Mouse (Mus musculus): ENCODE measurements at regions not wholly inside any gene's neighbourhood (a gene's known extent, or its start where the extent isn't known, plus 50 kb on each side); places are given as distances from the start of the nearest gene placed in this dataset.

DNA sequence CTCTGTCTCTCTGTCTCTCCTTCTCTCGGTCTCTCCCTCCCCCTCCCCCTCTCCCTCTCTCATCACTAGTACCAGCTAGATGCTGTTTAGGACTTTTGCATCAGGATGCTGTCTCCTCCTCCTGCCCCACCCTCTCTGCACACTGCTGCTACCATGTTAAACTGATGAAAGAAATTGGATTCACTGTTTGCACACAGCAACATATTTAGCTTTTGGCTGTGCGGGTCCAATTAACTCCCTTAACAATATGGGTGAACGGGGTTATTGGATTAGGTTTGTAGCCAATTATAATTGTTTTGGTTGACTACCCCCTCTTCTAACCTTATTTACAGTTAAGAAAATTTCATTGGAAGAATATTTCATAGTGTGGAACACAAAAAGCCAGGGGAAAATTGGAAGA is 424.0 kb upstream of the Sorcs1 start:
- DNase-seq = no peak

DNA sequence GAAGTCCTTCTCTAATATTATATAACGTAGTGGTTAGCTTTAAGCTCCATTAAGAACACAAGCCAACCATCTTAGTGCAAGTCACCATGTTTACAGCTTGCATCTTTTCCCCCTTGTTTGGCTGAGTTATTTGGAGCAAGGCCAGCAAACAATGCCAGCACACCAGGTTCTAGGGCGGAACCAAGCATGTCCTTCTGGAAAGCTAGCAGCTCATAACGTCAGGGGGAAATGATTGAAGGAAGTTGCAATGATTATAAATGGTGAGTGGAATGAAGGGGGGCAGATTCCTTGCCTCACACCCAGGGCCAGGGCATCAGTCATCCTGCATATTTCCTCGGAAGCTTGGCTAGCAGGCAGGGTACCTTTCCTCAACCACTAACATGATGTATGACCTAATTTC is 396.3 kb upstream of the Sorcs1 start:
- no peak for DNase-seq

DNA sequence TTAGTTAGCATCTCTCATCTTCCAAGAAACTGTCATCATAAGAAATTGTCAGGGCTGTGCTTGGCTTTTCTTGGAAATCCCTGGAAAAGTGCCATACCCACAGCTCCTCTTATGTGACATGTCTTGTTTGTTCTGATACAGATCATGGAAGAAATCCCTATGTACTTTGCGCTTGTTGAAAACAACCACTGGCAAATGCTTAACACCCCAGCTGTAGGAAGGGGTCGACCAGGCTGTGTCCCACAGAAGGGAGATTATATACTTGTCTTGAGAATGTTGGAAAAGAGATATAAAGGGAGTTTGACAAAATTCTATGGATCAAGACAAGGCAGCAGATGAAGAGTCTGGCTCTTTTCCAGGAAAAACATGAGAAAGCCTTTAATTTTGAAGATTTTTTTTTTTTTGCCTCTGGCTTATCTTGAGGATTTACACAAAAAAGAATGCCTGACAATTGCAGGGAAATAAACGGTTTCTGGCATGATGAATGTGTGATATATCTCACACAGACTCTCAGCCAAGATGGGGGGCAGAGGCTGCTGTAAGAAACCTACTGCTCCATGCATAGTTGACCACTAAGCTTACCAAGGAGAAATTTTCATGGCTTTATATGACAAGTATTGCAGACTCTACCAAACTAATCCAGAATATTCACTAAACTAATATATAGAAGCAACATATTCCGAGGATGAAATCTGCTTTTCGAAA is 381.7 kb upstream of the Sorcs1 start:
- no peak for DNase-seq

DNA sequence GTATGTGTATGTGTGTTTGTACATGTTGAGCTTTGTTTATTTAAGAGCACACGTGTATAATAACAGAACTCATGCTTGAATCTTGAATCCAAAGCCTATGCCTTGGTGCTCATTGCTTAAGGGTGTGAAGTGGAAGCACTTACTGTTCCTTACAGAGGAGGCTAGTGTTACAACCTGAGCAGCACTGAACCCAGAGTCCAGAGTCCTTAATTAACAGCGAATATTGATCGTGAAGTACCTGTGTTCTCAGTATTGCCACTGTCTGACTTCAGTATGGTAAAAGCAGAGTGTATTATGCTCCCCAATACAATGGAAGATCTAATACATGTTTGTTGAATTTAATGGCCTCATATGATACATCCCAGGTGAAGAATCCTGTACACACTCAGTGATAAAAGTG is 365.1 kb upstream of the Sorcs1 start:
- no peak for DNase-seq

DNA sequence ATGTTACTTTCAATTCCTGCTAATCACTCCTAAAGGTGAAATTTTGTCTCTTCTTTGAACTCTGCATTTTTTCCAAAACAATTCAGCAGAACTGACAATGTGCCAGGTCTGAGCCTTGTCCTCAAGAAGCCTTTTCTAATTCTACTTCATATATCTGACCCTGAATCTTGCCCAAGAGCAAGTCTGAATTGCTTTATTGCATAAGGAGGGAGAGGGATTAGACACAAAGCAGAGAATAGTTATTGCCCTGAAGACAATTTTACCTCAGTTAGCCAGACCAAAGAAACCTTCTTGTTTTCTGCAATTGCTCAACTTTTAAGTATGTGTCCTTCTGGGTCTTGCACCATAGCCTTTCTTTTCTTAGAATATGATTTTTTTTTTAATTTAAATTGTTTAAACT is 316.0 kb upstream of the Sorcs1 start:
- no peak for DNase-seq

DNA sequence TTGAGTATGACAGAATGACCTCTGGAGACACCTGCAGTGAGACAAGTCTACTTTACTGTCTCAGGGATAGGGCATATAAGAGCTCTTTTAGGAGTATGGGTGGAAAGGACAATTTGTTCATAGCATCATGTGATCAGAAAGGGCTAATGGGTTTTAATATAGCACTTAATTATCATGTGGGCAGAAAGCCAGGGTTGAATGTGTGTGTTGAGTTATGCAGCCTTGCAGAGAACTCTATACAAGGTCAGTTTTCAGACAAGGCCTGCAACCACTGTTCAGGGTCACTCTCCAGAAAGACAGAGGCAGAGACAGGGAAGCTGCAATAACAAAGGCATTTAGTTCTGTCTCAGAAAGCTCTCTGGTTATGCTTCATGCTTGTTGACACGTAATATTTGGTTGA is 292.6 kb upstream of the Sorcs1 start:
- DNase-seq = peak; percentile 13

DNA sequence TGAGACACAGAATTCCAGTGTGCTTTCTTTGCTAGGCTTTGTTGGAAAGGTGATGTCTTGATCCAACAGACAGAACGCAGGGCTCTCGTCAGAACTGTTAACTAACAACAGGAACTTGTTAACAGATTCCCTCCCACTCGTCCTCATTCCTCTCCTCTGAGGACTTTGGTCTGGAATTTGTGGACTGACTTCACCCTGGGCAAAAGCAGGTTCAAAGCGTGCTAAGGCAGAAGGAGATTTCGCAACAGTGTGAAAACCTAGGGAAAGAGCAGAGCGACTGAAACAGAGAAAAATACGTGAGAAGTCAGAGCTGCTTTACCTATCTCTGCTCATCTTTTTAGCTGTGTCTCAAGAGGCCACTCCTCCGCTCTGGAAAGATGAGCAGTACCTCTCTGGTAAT is 283.5 kb upstream of the Sorcs1 start:
- no peak for DNase-seq

DNA sequence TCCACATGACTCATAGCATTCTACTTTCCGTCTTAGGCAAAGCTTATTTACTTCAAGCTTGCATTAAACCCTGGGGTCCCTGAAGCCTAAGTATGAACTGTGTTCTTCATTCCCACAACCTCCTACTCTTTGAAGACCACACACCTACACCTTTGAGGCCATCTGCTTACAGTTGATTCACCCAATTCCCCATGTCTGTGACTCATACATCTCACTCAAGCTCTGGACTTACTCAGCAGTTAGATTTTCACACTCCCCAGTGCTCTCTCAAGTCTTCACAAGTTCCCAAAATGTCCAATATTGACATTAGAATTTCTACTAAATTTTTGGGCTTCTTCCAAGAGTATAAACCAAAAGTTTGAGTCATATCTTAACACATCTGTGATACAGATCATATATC is 266.6 kb upstream of the Sorcs1 start:
- DNase-seq = no peak

DNA sequence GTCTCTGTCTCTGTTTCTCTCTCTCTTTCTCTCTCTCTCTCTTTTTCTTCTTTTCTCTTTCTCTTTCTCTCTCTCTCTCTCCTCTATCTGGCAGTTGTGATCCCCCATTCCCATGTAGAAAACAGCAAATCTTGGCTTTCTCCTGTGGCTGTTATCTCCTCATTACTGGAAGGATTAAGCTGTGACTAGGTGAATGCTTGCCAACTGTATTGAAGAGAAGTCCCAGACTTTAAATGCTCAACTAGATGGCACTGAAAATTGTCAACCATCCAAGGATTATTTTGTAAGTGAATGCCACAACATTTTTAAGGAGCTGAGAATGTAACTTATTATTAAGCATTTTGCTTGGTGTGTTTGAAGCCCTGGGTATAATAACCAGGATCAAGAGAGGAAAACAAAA is 233.2 kb upstream of the Sorcs1 start:
- no peak for DNase-seq

DNA sequence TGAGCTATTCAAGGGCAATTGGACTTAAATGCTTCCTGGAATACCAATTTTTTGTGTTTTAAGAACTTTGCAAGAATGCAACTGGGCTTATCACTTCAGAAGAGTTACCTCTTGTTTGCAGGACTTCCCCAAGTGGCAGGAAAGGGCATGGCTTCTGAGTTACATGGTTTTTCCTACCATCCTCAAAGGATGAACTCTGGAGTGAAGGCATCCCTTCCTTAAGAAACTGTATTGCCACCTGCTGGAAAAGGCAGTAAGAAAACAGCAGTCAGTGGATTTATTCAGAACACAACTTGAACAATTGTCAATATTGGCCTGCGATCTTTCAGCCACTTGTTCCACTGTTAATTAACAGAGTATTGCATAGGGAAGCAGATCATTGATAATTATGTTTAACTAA is 232.2 kb upstream of the Sorcs1 start:
- no peak for DNase-seq

DNA sequence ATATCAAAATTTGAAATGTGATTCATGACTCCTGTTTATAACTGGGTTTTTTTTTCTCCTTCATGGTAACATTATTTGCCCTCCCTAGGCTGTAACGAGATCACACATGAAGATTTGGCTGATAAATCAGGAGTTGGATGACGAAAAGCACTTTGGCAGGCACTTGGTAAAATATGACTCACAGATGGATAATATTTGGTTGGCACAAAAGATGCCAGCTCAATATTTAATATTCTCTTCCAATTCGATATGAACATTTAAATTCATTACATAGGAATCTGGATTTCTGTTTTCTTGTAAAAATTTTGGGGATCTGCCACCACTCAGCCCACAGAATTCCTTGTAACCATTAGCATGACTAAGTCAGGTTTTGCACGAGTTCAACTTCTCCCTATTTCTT is 230.3 kb upstream of the Sorcs1 start:
- no peak for DNase-seq

DNA sequence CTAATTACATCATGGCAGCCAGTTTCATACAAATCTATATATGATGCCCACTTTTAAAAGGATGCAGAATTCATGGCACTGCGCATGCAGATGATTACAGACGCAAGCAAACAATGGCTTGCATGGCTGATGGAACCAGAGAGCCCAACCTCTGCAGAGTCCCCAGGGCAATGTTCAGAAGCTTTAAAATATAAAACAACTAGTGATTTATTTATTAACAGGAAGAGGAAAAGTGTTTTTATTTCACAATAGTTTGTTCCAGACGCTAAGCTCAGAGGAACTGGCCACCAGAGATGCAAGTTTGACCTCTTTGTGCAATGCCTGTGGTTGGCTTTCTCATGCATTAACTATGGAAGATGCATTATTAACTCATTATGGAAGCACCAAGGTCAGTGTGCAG is 215.3 kb upstream of the Sorcs1 start:
- DNase-seq = no peak

DNA sequence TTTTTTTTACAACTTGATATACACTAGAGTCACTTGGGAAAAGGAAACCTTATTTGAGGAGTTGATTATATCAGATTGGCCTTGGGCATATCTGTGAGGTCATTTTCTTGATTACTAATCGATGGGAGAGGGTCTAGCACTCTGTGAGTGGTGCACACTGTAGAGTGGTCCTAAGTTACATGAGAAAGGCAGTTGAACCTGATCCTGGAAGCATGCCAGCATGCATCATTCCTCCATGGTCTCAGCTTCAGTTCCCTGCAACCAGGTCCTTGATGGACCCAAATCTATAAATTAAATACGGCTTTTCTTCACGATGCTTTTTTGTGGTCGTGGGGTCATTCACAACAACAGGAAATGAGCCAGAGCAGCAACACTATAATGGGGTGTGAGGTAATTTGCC is 194.2 kb upstream of the Sorcs1 start:
- no peak for DNase-seq

DNA sequence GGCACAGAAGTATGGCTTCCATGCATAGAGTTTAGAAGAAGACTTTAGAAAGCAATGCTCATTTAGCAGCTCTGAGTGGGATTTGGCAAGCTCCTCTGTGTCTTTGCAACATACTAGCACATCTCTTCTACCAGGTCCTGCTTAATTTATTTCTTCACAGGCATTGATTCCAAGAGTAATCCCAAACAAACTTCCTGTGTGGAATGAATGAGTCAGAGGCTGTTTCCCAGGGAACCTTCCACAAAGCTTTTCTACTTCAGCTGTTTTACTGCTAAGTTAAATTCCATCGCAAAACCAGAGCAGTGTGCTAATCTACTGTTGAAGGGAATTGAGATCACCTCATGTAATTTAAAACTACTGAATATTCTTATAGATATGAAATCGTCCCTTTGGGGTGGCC is 193.7 kb upstream of the Sorcs1 start:
- DNase-seq = no peak

DNA sequence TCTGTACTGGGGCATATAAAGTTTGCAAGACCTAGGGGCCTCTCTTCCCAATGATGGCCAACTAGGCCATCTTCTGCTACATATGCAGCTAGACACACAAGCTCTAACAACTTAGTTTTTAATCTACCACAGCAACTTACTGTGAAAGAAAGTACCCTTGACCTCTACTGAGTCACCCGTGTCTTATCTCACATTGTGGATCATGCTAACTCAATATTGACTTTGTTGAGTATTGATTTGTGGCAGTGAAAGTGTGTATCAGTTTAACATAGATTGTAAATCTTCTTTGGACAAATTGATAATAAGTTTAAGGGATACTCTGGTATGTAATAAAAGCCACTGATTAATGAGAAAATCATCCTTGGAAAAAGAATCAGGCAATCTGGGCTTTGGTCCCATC is 176.4 kb upstream of the Sorcs1 start:
- no peak for DNase-seq

DNA sequence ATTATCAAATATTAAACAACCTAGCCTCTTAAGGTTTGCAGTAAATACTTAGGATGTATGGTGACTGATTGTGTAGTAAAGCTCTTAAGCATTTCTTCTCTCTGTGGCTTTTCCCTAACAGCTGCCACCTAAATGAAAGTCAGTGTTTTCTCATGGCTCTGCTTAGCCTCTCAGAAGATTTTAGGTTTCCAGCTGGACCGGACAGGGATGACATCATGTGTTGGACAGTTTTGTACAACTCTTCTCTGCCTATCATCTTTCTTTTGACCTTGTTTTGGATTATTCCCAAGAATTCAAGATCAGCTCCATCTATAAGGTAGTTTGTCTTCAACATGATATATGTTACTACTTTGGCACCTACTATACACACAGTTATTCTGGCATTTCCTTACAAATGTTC is 162.1 kb upstream of the Sorcs1 start:
- no peak for DNase-seq

All from adrenal gland, postnatal 10 days (tissue).